In the genomic region with DNA sequence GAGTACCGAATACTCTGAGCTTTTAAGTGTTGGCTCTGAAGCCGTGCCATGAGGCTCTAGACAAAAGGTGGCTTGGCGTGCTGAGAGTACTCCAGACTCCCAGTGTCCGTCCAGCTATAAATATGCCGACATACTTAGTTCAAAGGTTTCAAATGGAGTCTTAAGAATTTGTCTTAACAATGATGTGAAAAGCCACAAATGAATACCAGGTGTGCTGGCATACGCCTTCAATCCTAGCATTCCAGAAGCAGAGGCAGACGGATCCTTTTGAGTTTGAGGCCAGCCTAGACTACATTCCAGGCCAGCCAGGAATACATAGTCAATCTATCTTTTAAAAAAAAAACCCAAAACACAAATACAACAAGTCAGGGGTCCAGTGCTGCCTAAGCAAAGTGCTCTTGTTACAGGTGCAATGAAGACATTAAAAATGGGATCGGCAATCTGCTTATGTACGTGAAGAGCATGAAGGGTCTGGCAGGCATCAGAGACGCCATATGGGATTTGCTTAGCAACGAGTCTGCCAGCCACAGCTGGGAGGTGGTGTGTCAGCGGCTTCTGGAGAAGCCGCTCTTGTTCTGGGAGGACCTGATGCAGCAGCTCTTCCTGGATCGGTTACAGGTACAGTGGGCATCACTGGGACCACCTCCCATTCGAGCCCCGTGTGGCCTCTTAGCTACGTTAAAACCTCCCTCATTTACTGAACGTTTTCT, we compare ENCODE assay signal across 12 mouse cellular contexts. TPM values are rescaled to one million over a fixed set of nuclear protein-coding genes. Genes with fewer than 3 reads are reported as not detected.
DNase-seq lines count a peak whose midpoint lies in the region; ATAC-seq and TF ChIP-seq lines count a peak whose summit lies in the region.
"Had no signal": no experiment of that assay in that cellular context is flagged by ENCODE, and none has a peak within 500 bp of the region (broad histone marks: within the 10 kb centered on the region; RNA-seq: fewer than 3 reads in every experiment).

No protein-coding gene starts in this region.

- no peak overlapping the region; the same call in 1 of the 2 replicates for H3K9ac ChIP-seq in embryonic facial prominence, embryonic 12.5 days

- no peak overlapping the region for H3K4me2 ChIP-seq in embryonic facial prominence, embryonic 12.5 days (replicated peaks)

- H3K27ac ChIP-seq in left cerebral cortex, adult 2 months, result peak overlapping the region; percentile 37; the same call in 1 of the 2 replicates
- peak overlapping the region; percentile 63 for H3K27ac ChIP-seq in embryonic facial prominence, embryonic 12.5 days
- peak overlapping the region; percentile 79 for H3K27ac ChIP-seq in limb, embryonic 10.5 days
- H3K27ac ChIP-seq: macrophage had no signal

- 46% methylated on average over 18 of the region's 18 CpGs for WGBS in embryonic facial prominence, embryonic 12.5 days
- 50% methylated on average over 18 of the region's 18 CpGs for WGBS in limb, embryonic 10.5 days

- H3K9me3 ChIP-seq in embryonic facial prominence, embryonic 12.5 days, result no peaks in the 10 kb centered on the region
- H3K9me3 ChIP-seq in limb, embryonic 10.5 days (replicated peaks), result no peaks in the 10 kb centered on the region

- intact Hi-C loops in left cerebral cortex, adult 2 months (cut with DNase I), result no loop called here
- intact Hi-C loops in left cerebral cortex, postnatal 10 days (cut with DNase I), result no loop called here
- intact Hi-C loops in heart, postnatal 36 days (cut with DNase I), result no loop called here

- peaks cover 81% of the 10 kb centered on the region for H3K36me3 ChIP-seq in embryonic facial prominence, embryonic 12.5 days
- peaks cover 83% of the 10 kb centered on the region for H3K36me3 ChIP-seq in limb, embryonic 10.5 days

- H3K27me3 ChIP-seq in embryonic facial prominence, embryonic 12.5 days, result no peaks in the 10 kb centered on the region
- H3K27me3 ChIP-seq in limb, embryonic 10.5 days (ENCODE audit: low read depth, poor library complexity, severe bottlenecking), result no peaks in the 10 kb centered on the region

- DNase-seq in cerebellum, postnatal 14 days, result peak; percentile 59 to 66
- DNase-seq in cerebellum, adult 11 months, result no peak
- DNase-seq in left cerebral cortex, adult 2 months (ENCODE audit: extremely low spot score in 1 of 2, low spot score in 2 of 2), result no peak
- no peak for DNase-seq in left cerebral cortex, postnatal 10 days (ENCODE audit: extremely low spot score in 1 of 2, low spot score in 2 of 2)
- DNase-seq in limb, embryonic 10.5 days (ENCODE audit: low spot score), result peak; percentile 56
- no peak for DNase-seq in heart, postnatal 36 days
- DNase-seq in gastrocnemius, postnatal 10 days, result no peak
- DNase-seq: adrenal gland, postnatal 25 days; kidney, adult 2 months had no signal

- ATAC-seq in embryonic facial prominence, embryonic 12.5 days (ENCODE audit: insufficient number of reproducible peaks, insufficient read depth, low FRiP score, low TSS enrichment), result no peak

- no peak overlapping the region for H3K4me3 ChIP-seq in left cerebral cortex, adult 2 months
- H3K4me3 ChIP-seq in embryonic facial prominence, embryonic 12.5 days, result no peak overlapping the region
- no peak overlapping the region for H3K4me3 ChIP-seq in limb, embryonic 10.5 days

- no peak for TF ChIP-seq CTCF in left cerebral cortex, adult 2 months (IDR thresholded peaks at IDR 0.05)

- H3K4me1 ChIP-seq in embryonic facial prominence, embryonic 12.5 days, result peaks cover 21% of the 10 kb centered on the region; the same call in 1 of the 2 replicates
- peaks cover 74% of the 10 kb centered on the region for H3K4me1 ChIP-seq in limb, embryonic 10.5 days

RNA-seq across cellular contexts. Expression of a gene that starts 4.8 kb away (rescaled TPM):
- total RNA-seq in left cerebral cortex, adult 2 months (2021), result 10 to 100 TPM; 12.4 to 13.3 TPM
- total RNA-seq in left cerebral cortex, postnatal 10 days (2021), result 10 to 100 TPM; 19.9 to 21.8 TPM
- polyA plus RNA-seq in embryonic facial prominence, embryonic 12.5 days (2016; fragmentation: Nextera tagmentation; extraction: Ambion mirVana), result 21.4 TPM in 2 replicates
- 14.2 and 15.7 TPM in 2 replicates for polyA plus RNA-seq in limb, embryonic 10.5 days (2016; fragmentation: Nextera tagmentation; extraction: Ambion mirVana)
- total RNA-seq in heart, postnatal 36 days (2021), result 1 to 10 TPM; 2.6 to 3.9 TPM
- 1 to 10 TPM; 4.9 to 7.2 TPM for total RNA-seq in gastrocnemius, postnatal 10 days (2021)

RNA-seq across cellular contexts. Expression of a gene that starts 5.7 kb away (rescaled TPM):
- total RNA-seq in left cerebral cortex, adult 2 months (2021), result 10 to 100 TPM; 50.3 to 52.3 TPM
- 10 to 100 TPM; 38.0 to 38.2 TPM for total RNA-seq in left cerebral cortex, postnatal 10 days (2021)
- 28.9 and 31.1 TPM in 2 replicates for polyA plus RNA-seq in embryonic facial prominence, embryonic 12.5 days (2016; fragmentation: Nextera tagmentation; extraction: Ambion mirVana)
- polyA plus RNA-seq in limb, embryonic 10.5 days (2016; fragmentation: Nextera tagmentation; extraction: Ambion mirVana), result 26.3 and 31.1 TPM in 2 replicates
- 10 to 100 TPM; 17.6 to 18.3 TPM for total RNA-seq in heart, postnatal 36 days (2021)
- total RNA-seq in gastrocnemius, postnatal 10 days (2021), result 10 to 100 TPM; 20.1 to 25.0 TPM

RNA-seq across cellular contexts. Expression of a gene that starts 29.2 kb away (rescaled TPM):
- total RNA-seq in left cerebral cortex, adult 2 months (2021), result 10 to 100 TPM; 31.2 to 31.4 TPM
- total RNA-seq in left cerebral cortex, postnatal 10 days (2021), result 10 to 100 TPM; 24.2 to 25.0 TPM
- polyA plus RNA-seq in embryonic facial prominence, embryonic 12.5 days (2016; fragmentation: Nextera tagmentation; extraction: Ambion mirVana), result 52.6 TPM in 2 replicates
- 55.0 and 55.4 TPM in 2 replicates for polyA plus RNA-seq in limb, embryonic 10.5 days (2016; fragmentation: Nextera tagmentation; extraction: Ambion mirVana)
- total RNA-seq in heart, postnatal 36 days (2021), result 10 to 100 TPM; 14.9 to 15.6 TPM
- total RNA-seq in gastrocnemius, postnatal 10 days (2021), result 10 to 100 TPM; 34.8 to 37.9 TPM

RNA-seq across cellular contexts. Expression of a gene that starts 29.5 kb away (rescaled TPM):
- total RNA-seq in left cerebral cortex, adult 2 months (2021), result 10 to 100 TPM; 13.2 to 14.5 TPM
- total RNA-seq in left cerebral cortex, postnatal 10 days (2021), result 10 to 100 TPM; 11.8 to 12.1 TPM
- polyA plus RNA-seq in embryonic facial prominence, embryonic 12.5 days (2016; fragmentation: Nextera tagmentation; extraction: Ambion mirVana), result 24.5 and 26.5 TPM in 2 replicates
- 26.7 and 28.4 TPM in 2 replicates for polyA plus RNA-seq in limb, embryonic 10.5 days (2016; fragmentation: Nextera tagmentation; extraction: Ambion mirVana)
- total RNA-seq in heart, postnatal 36 days (2021), result 1 to 10 TPM; 6.3 to 8.2 TPM
- total RNA-seq in gastrocnemius, postnatal 10 days (2021), result 10 to 100 TPM in 1 of 2 experiments, 1 to 10 TPM in 1; 7.3 to 10.9 TPM

RNA-seq across cellular contexts. Expression of a gene that starts 35.6 kb away (rescaled TPM):
- total RNA-seq in left cerebral cortex, adult 2 months (2021), result 10 to 100 TPM; 30.4 to 33.8 TPM
- total RNA-seq in left cerebral cortex, postnatal 10 days (2021), result 10 to 100 TPM; 33.8 to 38.1 TPM
- 3.0 and 3.3 TPM in 2 replicates for polyA plus RNA-seq in embryonic facial prominence, embryonic 12.5 days (2016; fragmentation: Nextera tagmentation; extraction: Ambion mirVana)
- polyA plus RNA-seq in limb, embryonic 10.5 days (2016; fragmentation: Nextera tagmentation; extraction: Ambion mirVana), result 0.55 and 0.68 TPM in 2 replicates
- not detected for total RNA-seq in heart, postnatal 36 days (2021)
- 1 to 10 TPM in 1 of 2 experiments, under 1 TPM in 1; 0.12 to 1.3 TPM for total RNA-seq in gastrocnemius, postnatal 10 days (2021)
- polyA plus RNA-seq: heart, postnatal 0 days; macrophage had no signal

Comparison
In these comparisons a context has a peak if more than half of its experiments do, and no peak if none do; other contexts are left out.
1. DNase-seq: peak in cerebellum, postnatal 14 days (2 of 2) and limb, embryonic 10.5 days (single experiment); none in cerebellum, adult 11 months (single experiment), left cerebral cortex, adult 2 months (0 of 2), left cerebral cortex, postnatal 10 days (0 of 2), heart, postnatal 36 days (0 of 2) and gastrocnemius, postnatal 10 days (single experiment).
2. Peak in every context shown above with its lines, with median percentiles within 50 percentile points of each other: H3K27ac ChIP-seq.